Mouse (Mus musculus) lung, postnatal 0 days (tissue): Measurements from ENCODE around the gene Akap6. TPM values are rescaled to one million over a fixed set of nuclear protein-coding genes. Genes with fewer than 3 reads are reported as not detected.

Experiments used
- ATAC-seq: fragments of 200-750 bp; cut with Nextera tagmentation; 2 replicates; pipeline ENCODE4 v1.8.0; 2017; ENCODE audit warnings: moderate library complexity
- DNase-seq: peaks from one replicate; pipeline ENCODE4 v3.0.0-alpha.2; 2016; ENCODE audit warnings: low spot score
- H3K27ac ChIP-seq: fragments of 300-500 bp; sonication (generic); 2 replicates; pipeline ENCODE4 v1.5.1; 2014; ENCODE audit warnings: antibody characterized with exemption, mild to moderate bottlenecking, low read length, mixed read lengths
- H3K27me3 ChIP-seq: fragments of 300-500 bp; sonication (generic); replicated peaks from 2 replicates; pipeline ENCODE4 v1.6.1; 2014; ENCODE audit warnings: low read length, mixed read lengths; ENCODE audit not compliant: insufficient read depth
- H3K36me3 ChIP-seq: fragments of 300-500 bp; sonication (generic); 2 replicates; pipeline ENCODE4 v1.6.1; 2014; ENCODE audit warnings: low read length, mixed read lengths; ENCODE audit not compliant: insufficient read depth
- H3K4me1 ChIP-seq: fragments of 300-500 bp; sonication (generic); 2 replicates; pipeline ENCODE4 v1.6.1; 2014; ENCODE audit warnings: antibody characterized with exemption, low read depth, low read length, mixed read lengths; ENCODE audit not compliant: insufficient read depth
- H3K4me2 ChIP-seq: fragments of 300-500 bp; sonication (generic); replicated peaks from 2 replicates; pipeline ENCODE4 v1.6.1; 2014; ENCODE audit warnings: low read depth, mild to moderate bottlenecking, low read length, moderate library complexity, mixed read lengths
- H3K4me3 ChIP-seq: fragments of 300-500 bp; sonication (generic); 2 replicates; pipeline ENCODE4 v1.5.1; 2014; ENCODE audit warnings: low read depth, low read length
- H3K9ac ChIP-seq: fragments of 300-500 bp; sonication (generic); replicated peaks from 2 replicates; pipeline ENCODE4 v1.6.1; 2014; ENCODE audit warnings: low read depth, mild to moderate bottlenecking
- H3K9me3 ChIP-seq: fragments of 300-500 bp; sonication (generic); 2 replicates; pipeline ENCODE4 v1.6.1; 2016; ENCODE audit warnings: low read length, mixed read lengths
- CTCF ChIP-seq: IDR thresholded peaks from 2 replicates; pipeline ENCODE4 v1.5.1; 2016; ENCODE audit warnings: antibody characterized with exemption, mild to moderate bottlenecking
- EP300 ChIP-seq: IDR thresholded peaks from 2 replicates; pipeline ENCODE4 v1.6.1; 2016; ENCODE audit warnings: antibody characterized with exemption, mild to moderate bottlenecking, control low read depth
- WGBS: fragments of 180-500 bp; shearing (Covaris S2); extraction: QIAGEN DNeasy Blood & Tissue Kit; methylation state at CpG from one replicate; pipeline ENCODE4 v1.1.7; 2014; 5-methylcytosine and 5-hydroxymethylcytosine counted together
- polyA plus RNA-seq: library from polyadenylated mRNA; unstranded; fragments of >200 nt; fragmentation: Nextera tagmentation; extraction: Ambion mirVana; gene quantifications from 2 replicates; pipeline ENCODE4 v1.2.1, GENCODE M21; 2015

Gene Akap6
- polyA plus RNA-seq, 1 experiment from 2014 or later, result 0.12 TPM

DNA sequence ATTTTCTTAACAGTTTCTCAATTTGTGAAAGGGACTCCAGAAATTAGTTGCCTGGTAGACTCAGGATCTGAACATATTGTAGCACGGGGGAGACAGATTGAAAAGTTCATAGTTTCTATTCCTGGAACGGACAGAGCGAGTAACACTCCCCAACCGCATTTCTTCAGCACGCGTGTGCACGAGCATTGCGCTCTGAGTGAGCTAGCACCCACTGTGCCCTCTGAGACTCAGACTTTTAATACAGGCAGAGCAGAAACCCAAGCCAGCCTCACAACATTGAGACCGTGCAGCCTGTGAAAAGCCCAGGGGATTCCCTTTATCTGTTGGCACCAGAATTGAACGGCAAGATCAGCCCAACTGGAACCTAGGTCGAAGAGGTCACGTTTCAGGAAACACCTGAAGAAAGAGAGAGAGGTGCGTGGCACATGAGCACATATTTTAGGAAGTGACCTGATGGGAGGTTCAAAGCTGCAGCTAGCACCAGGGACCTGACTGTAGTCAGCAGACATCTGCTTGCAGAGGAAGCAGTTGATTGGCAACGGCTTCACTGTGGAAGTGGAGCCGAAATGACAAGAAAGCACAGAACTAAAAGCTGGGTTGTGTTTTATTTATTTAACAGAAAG lies 240.3 kb downstream of the Akap6 start:
- no peak overlapping the region for H3K4me2 ChIP-seq
- no peaks in the 10 kb centered on the region for H3K9me3 ChIP-seq
- H3K4me1 ChIP-seq, result no peaks in the 10 kb centered on the region
- H3K27ac ChIP-seq, result no peak overlapping the region
- H3K4me3 ChIP-seq, result no peak overlapping the region
- WGBS, result 60% methylated on average over 15 of the region's 15 CpGs
- no peak for TF ChIP-seq CTCF
- no peak for TF ChIP-seq EP300
- no peaks in the 10 kb centered on the region for H3K27me3 ChIP-seq
- no peak overlapping the region for H3K9ac ChIP-seq
- DNase-seq (no peak), ATAC-seq (no peak)
- no peaks in the 10 kb centered on the region for H3K36me3 ChIP-seq

DNA sequence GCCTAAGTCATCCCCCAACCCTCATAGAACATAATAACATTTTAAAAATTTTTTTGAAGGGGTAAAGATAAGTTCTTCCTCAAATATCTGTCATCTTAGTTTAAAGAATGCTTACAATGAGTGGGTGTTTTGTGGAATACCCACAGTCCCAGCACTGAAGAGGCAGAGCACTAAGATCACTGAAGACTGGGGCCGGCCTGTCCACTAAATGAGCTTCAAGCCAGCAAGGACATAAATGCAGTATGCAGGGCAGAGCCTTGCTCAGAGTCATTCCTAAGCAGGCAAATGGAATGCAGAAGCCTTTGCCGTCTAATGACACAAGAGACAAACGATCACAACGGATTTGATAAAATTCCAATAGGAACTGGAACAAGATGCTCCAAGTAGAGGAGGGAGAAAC lies 242.8 kb downstream of the Akap6 start:
- Histone ChIP-seq H3K4me1 (no peaks in the 10 kb centered on the region), H3K36me3 (no peaks in the 10 kb centered on the region), H3K4me3 (no peak overlapping the region), H3K9me3 (no peaks in the 10 kb centered on the region), H3K27me3 (no peaks in the 10 kb centered on the region), H3K27ac (no peak overlapping the region), H3K9ac (no peak overlapping the region), H3K4me2 (no peak overlapping the region)
- no peak for TF ChIP-seq EP300
- TF ChIP-seq CTCF, result no peak
- no peak for ATAC-seq
- WGBS, result 59% methylated on average over 4 of the region's 4 CpGs
- no peak for DNase-seq

DNA sequence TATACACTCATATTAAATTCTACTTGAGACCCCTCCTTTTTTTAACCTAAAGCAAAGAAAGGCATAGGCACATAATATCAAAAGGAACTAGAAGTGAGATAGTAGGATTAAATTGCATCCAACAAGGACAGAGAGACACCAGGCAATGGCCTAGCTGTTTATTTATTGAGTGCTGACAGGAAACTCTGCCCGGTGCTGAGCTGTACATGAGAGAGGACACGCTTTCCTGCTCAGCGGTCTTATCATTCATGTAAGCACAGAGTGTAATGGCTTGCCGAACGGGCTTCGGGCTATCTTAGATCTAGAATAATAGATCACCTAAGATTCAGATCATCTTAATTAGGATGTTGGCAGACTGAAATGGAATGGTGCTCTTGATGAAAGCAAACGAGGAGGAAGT lies 245.1 kb downstream of the Akap6 start:
- H3K36me3 ChIP-seq, result no peaks in the 10 kb centered on the region
- no peak overlapping the region for H3K9ac ChIP-seq
- DNase-seq (no peak), ATAC-seq (no peak)
- H3K4me3 ChIP-seq, result no peak overlapping the region
- WGBS, result 31% methylated on average over 7 of the region's 7 CpGs
- H3K27me3 ChIP-seq, result no peaks in the 10 kb centered on the region
- TF ChIP-seq CTCF, result no peak
- no peak for TF ChIP-seq EP300
- no peak overlapping the region for H3K4me2 ChIP-seq
- no peaks in the 10 kb centered on the region for H3K4me1 ChIP-seq
- no peaks in the 10 kb centered on the region for H3K9me3 ChIP-seq
- no peak overlapping the region for H3K27ac ChIP-seq

DNA sequence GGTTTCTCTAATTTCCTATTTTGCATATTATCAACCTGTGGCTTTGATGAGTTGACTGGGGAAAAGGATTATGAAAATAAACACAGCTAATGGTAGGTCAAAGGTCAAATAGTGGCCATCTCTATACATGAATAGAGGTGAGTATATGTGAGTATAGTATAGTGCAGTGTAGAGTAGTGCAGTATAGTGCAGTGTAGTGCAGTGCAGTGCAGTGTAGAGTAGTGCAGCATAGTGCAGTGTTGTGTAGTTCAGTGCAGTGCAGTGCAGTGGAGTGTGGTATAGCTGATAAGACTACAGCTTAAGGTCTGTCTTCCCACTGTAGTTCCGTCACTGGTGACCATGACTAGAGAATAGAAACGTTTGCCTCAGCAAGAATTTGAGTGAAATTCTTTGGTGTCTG lies 245.8 kb downstream of the Akap6 start:
- no peak for TF ChIP-seq CTCF
- TF ChIP-seq EP300, result no peak
- Histone ChIP-seq H3K27ac (no peak overlapping the region), H3K4me2 (no peak overlapping the region), H3K4me1 (no peaks in the 10 kb centered on the region), H3K36me3 (no peaks in the 10 kb centered on the region), H3K9ac (no peak overlapping the region), H3K4me3 (no peak overlapping the region), H3K9me3 (no peaks in the 10 kb centered on the region), H3K27me3 (no peaks in the 10 kb centered on the region)
- WGBS, result 83% methylated on average over 2 of the region's 2 CpGs
- DNase-seq (no peak), ATAC-seq (no peak)

DNA sequence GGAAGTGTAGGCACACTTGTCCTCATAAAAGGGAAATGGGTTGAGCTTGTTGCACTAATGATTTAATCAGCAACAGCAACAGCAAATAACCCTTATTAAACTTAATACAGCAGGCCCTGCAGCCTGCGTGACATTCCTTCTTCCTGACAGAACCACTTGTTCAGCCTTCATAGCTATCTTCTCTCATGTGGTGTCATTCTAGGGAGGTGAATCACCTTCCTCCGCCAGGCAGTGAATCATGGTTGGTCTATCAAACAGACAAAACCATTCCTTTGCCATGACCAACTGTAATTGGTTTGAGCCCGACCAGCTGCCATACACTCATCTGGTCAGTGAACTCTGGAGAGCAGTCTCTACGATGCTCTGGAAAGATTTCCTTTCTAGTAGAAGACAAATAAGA lies 251.5 kb downstream of the Akap6 start:
- TF ChIP-seq EP300 (no peak), CTCF (no peak)
- 66% methylated on average over 4 of the region's 4 CpGs for WGBS
- no peak overlapping the region for H3K9ac ChIP-seq
- H3K27ac ChIP-seq, result no peak overlapping the region
- DNase-seq (no peak), ATAC-seq (no peak)
- no peak overlapping the region for H3K4me3 ChIP-seq
- H3K4me2 ChIP-seq, result no peak overlapping the region
- H3K9me3 ChIP-seq, result no peaks in the 10 kb centered on the region
- no peaks in the 10 kb centered on the region for H3K36me3 ChIP-seq
- no peaks in the 10 kb centered on the region for H3K4me1 ChIP-seq
- H3K27me3 ChIP-seq, result no peaks in the 10 kb centered on the region

DNA sequence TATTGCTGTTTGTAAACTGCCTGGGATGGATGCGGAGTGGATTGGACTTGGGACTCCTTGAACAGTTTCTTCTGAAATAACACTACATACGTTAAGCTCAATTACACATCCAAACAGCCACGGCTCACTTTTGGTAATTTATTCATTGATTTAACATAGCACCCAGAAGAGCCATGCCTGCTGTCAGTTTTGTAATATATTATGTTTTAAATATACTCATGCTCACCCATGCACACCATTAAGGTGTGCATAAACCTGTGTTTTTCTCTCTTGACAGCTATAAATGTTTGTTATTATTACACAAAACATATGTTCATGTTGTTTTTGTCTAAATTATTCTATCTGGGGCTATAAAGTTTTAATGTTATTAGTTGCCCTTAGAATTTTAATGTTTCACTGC lies 258.4 kb downstream of the Akap6 start:
- Histone ChIP-seq H3K27ac (no peak overlapping the region), H3K36me3 (no peaks in the 10 kb centered on the region), H3K9ac (no peak overlapping the region), H3K4me3 (no peak overlapping the region), H3K9me3 (no peaks in the 10 kb centered on the region), H3K4me2 (no peak overlapping the region), H3K4me1 (no peaks in the 10 kb centered on the region), H3K27me3 (no peaks in the 10 kb centered on the region)
- ATAC-seq (no peak), DNase-seq (no peak)
- TF ChIP-seq CTCF (no peak), EP300 (no peak)
- 77% methylated on average over 3 of the region's 3 CpGs for WGBS

DNA sequence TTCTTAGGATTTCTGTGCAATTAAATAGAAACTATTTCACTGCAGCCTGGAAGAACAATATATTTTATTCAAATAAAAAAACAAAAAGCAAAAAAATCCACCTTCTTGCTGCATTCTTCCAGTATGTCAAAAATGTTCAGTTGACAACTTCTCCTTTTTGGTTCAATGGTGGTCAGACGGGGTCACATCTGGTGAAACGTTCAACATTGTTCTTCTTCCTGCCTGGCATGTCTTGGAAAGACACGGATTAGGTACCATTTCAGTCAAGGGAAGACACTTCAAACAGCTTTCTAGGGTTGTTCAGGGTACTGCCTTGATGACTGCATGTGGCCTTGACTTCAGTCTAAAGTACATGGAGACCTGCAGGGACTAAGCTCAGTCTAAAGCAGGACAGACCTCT lies 258.8 kb downstream of the Akap6 start:
- no peak for DNase-seq
- Histone ChIP-seq H3K9ac (no peak overlapping the region), H3K27me3 (no peaks in the 10 kb centered on the region), H3K27ac (no peak overlapping the region), H3K36me3 (no peaks in the 10 kb centered on the region), H3K9me3 (no peaks in the 10 kb centered on the region), H3K4me3 (no peak overlapping the region), H3K4me1 (no peaks in the 10 kb centered on the region), H3K4me2 (no peak overlapping the region)
- ATAC-seq, result no peak
- TF ChIP-seq CTCF (no peak), EP300 (no peak)
- 53% methylated on average over 3 of the region's 3 CpGs for WGBS
